Mouse (Mus musculus): ENCODE data around the gene Fus.

The Fus gene

DNA sequence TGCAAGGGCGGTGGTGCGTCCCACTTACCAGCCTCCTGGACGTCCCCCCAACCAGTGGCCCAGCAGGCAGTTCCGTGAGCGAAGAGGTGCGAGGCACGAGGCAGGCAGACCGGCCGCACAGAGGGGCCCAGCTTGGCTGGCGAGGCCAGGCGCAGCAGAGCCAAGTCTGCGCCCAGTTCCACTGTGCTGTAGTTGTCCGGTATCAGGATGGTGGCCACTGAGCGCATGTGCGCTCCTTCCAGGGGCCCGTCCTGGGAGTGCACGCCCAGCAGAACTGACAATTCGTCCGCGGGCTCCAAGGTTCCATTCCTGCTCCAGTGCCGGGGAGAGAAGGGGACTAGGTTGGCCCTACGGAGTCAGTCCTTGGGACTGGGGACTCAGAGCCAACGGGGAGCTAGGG lies 22.6 kb upstream of the Fus start:
- DNase-seq (ENCODE audit: low spot score in 2 of 2): peak in 1 of 2 experiments; percentile 58

- DNase-seq (ENCODE audit: low spot score in 2 of 2): no peak
Observed at GRCm38 (mm10) chr7:127946470-127947023, 20.7 kb upstream of the Fus start, which contains the start of gene Prss36. Gene Prss36, minus strand, starts transcription at chr7:127946725.

GRCm38 (mm10) chr7:127952864-127953581 lies 14.2 kb upstream of the Fus start:
- no peak for DNase-seq (ENCODE audit: low spot score in 2 of 2)

GRCm38 (mm10) chr7:127959364-127959763 lies 7.9 kb upstream of the Fus start:
- no peak for DNase-seq (ENCODE audit: low spot score in 2 of 2)

GRCm38 (mm10) chr7:127966371-127966918 lies 812 bp upstream of the Fus start:
- DNase-seq (ENCODE audit: low spot score in 2 of 2): no peak

DNA sequence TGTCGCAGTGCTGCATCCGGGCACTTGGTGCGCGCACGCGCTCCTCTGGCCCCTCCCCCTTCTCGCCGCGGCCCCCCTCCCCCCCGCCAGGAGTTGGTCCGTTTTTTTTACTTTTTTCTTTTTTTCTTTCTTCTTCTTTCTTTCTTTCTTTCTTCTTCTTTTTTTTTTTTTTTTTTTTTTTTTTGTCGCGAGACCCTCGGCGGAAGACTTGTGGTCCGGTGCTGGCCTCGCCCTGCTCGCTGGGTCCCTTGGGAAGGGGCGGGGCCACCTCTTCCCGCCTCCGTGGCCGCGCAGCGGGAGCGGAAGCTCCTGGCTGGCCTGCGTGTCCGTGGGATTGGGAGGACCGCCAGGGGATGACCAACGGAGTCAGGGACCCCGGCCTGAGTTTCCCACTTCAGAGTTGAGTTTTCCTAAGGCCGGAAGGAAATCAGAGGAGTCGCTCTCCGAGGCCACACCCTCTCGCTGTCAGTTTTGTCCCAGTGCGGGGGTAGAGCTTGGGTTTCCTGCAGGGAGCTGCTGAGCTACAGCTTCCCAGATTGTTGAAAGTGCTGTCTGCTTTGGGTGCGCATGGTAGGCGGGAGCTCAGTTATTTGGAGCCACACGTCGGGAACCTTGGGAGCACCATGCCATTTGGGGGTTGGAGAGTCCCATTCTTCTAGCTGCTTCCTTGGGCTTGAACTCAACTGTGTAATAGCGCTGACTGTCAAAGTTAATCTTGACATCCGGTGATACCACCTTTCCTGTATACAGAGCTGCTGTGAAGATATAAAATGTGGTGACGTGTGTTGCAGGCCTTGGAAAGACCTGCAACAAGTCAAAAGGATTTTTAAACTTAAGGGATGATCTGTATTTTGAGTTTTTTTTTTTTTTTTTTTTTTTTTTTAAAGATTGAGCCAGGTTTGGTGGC lies 918 bp downstream of the Fus start:
- DNase-seq (ENCODE audit: low spot score in 2 of 2): peak; percentile 69 to 86

- DNase-seq (ENCODE audit: low spot score in 2 of 2): no peak
Observed at GRCm38 (mm10) chr7:127974413-127974930, 7.2 kb downstream of the Fus start.

GRCm38 (mm10) chr7:127978856-127979255 lies 11.6 kb downstream of the Fus start:
- no peak for DNase-seq (ENCODE audit: low spot score in 2 of 2)

GRCm38 (mm10) chr7:127980606-127981005 lies 13.3 kb downstream of the Fus start:
- DNase-seq (ENCODE audit: low spot score in 2 of 2): no peak

DNA sequence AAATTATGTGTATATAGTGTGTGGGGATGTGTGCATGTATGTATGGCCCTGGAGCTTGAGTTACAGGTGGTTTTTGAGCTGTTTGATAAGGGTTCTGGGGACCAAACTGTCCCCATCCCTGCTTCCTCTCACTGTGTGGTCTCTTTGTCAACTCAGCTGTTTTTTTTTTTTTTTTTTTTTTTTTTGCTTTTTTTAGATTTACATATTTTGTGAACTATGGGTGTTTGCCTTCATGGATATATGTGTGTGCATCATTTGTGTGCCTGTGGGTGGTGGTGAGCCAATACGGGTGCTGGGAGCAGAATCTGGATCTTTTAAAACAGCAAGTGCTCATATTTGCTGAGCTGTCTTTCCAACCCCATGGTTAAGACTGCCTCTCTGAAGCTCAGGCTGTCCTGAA lies 21.6 kb downstream of the Fus start:
- no peak for DNase-seq (ENCODE audit: low spot score in 2 of 2)

- peak; percentile 77 to 89 for DNase-seq (ENCODE audit: low spot score in 2 of 2)
Observed at GRCm38 (mm10) chr7:127991643-127992487, 24.6 kb downstream of the Fus start.

DNA sequence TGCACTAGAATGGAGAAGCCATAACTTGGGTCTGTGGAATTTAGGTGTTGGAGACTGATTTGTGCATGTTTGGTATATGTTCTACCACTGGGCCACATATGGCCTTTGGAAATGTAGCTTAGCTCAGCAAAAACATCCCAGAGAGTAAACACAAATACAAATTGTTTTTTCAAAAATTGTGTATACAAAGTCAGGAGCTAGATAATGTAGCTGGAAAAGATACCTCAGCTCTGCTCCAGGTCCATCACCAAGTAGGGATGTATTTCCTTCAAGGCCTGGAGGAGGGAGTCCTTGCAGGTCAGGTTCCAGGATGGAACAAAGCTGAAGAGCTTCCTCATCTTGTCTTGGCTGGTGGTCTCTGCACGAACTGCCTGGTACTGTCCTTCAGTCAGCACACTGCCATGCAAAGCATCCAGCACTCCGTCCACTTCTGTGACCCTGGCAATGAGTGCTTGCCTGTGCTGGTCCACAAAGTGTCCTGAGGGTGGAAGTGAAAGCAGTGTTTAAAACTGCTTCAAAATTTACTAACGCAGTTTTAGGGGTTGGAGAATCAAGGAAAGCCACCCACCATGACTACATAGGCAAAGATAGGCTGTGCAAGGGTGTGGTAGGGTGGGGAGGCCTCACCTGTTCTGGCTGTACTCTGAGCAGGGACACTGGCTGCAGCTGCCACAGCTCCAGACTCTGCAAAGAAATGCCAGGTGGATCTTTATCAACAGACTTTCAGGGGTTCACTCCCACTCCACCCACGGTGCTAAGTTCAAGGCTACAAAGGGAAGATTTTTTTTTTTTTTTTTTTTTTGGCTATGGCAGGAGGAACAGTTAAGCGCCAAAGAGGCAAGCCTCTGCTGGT lies 25.5 kb downstream of the Fus start:
- peak in 1 of 2 experiments; percentile 63 for DNase-seq (ENCODE audit: low spot score in 2 of 2)

GRCm38 (mm10) chr7:127993341-127993977 lies 26.2 kb downstream of the Fus start, which contains the start of gene Pycard:
Gene Pycard, minus strand, starts transcription at chr7:127993867.
- peak; percentile 52 to 75 for DNase-seq (ENCODE audit: low spot score in 2 of 2)

DNA sequence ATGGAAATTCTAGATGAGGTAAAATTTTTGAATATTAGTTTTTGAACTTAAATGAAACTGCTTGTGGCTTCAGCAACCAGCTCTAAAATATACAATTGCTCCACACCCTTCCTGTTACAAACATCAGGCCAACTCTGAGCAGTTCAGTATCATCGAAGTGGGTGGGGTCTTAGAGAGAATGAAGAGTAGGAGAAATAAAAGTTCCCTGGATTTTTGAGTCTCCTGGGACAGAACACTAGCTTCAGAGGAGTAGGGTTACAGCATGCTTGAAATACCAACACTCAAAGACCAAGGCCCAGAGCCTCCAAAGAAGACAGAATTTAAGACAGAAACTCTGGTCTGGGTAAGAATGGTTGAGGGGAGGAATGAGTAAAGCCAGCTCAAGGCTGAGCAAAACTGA lies 32.2 kb downstream of the Fus start:
- DNase-seq (ENCODE audit: low spot score in 2 of 2): no peak

- no peak for DNase-seq (ENCODE audit: low spot score in 2 of 2)
Observed at GRCm38 (mm10) chr7:128000068-128000950, 33.1 kb downstream of the Fus start.

DNA sequence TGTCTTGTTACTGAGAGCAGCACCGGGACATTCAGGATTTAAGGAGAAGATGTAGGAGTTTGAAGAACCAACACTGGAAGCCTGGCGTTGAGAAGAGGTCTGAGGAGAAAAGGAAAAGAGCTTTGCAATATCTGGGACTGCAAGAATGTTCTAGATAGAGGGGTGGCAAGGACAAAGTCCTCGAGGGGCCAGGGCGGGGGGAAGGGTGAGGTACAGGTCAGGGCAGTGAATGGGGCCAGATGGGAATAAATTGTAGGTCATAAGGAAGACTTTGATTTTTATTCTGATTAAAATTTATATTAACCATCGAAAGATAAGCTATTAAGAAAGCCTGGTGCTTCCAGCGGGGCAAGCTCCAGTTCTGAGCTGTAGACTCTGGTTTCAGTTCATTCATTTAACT lies 35.8 kb downstream of the Fus start:
- DNase-seq (ENCODE audit: low spot score in 2 of 2): no peak

DNA sequence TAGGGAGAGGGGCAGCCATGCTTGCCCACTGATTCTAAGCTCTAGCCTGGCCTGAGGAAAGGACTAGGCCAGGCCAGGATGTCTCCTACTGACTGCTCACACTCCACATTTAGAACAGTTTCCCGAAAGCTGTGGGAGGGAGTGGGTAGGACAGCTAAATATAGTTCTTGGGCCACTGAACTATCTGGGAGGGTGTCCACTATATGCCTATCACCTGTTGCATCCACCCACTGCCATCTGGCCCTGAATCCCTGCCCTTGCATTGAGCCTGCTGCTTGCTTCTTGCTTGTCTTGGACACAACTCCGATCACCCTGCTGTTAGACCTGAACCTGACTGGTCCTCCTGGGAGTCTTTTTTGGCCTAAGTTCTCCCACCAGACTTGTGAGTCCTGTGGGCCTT lies 36.4 kb downstream of the Fus start, which contains the start of gene Trim72:
Gene Trim72 (plus strand): TSS at position 262 of the 400 bp plus-strand sequence.
- no peak for DNase-seq (ENCODE audit: low spot score in 2 of 2)

DNA sequence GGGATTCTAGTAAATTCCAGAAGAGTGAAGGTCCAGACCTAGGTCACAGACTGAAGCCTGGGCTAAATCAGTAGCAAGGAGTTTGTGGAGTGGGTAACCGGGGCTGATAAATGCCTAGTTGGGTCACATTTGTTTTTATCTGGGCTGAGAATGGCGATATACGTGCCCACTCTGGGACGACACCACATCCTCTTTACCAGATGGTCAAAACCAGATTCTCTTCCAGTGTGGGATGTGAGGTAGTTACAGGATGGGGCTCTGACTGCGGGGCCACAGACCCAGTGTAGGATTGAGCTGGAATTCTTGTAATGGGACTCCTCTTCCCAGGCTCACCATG lies 36.9 kb downstream of the Fus start:
- DNase-seq (ENCODE audit: low spot score in 2 of 2): no peak

Data from spleen, postnatal 4 days (tissue).